Mouse (Mus musculus) left cerebral cortex, postnatal 14 days (tissue): Measurements from ENCODE around the gene Crebbp. TPM values are rescaled to one million over a fixed set of nuclear protein-coding genes. Genes with fewer than 3 reads are reported as not detected.
A peak's percentile ranks its signal among the peaks of the same experiment; 100 is the strongest.

Experiments
- DNase-seq, 2 experiments: peaks; one replicate each; pipeline ENCODE4 v3.0.0; 2021 to 2022; ENCODE audit warnings: low spot score in 2 of 2, mixed read lengths in 1 of 2
- intact Hi-C: fragments of 180-260 bp; cut with DNase I; formaldehyde crosslinking; loops from one replicate; pipeline ENCODE4 v1.15.1; 2025
- total RNA-seq, 2 experiments: library from RNA; stranded (reverse); gene quantifications; 2 replicates each; pipeline ENCODE4 v1.2.3; 2021

The Crebbp gene
- total RNA-seq, 2 experiments from 2014 or later = 79.0 to 86.1 TPM

DNA sequence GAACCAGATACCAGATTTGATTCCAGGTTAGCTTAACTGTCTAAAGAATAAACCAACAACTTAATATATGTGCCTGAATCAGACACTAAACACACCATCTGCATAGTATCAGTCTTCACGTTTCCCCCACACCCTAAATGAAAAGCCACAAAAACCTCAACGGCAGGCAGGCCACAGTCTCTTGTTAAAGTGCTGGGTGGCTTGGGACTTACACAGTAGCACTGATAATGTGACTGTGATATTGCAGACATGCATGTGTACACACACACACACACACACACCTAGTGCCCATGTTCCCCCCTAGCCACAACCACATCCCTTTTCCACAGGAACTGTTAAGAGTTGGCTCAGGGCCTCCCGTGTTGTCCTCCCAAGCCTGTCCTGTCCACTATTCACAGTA, 139.0 kb downstream of the Crebbp start:
- intact Hi-C loops = loop anchor here (5.0 kb wide), 1 partner anchor 137 kb away; the partner anchor contains the start of gene Crebbp

DNA sequence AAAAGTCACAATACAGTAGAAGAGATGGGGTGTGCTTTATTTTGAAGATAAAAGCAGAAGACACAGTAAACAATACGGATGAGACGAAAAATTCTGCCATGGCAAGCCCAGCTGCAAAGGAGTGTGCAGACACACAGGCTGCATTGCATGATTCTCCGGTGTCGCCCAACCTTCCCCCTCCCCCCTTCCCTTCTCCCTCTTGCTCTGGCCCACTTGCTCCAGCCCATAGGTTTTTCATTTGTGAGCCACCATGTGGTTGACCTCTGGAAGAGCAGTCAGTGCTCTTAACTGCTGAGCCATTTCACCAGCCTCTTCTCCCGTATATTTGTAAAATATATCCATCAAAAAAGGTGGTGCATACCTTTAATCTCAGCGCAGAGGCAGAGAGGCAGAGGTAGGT, 139.5 kb downstream of the Crebbp start:
- DNase-seq = no peak
- intact Hi-C loops = no loop called here

More for the DNA sequence above, 139.0 kb downstream of the Crebbp start:
- no peak for DNase-seq

DNA sequence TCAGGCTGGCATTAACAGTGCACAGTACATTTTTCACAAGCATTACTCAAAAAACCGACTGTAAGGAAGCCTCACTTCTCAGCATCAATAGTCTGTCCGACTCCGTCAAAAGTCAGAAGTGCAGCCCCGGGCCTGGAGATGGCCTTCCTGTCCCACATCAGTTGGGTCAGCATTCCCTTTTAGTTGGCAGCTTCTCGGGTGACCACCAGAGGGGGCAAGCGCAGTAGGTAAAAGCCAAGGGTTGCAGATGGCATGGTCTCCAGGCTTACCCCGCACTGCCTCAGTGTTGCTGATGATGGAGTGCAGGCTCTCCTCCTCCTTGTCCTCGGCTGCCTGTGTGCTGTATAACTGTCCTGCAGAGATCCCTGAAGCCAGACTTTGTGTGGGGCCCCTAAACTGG, 145.2 kb downstream of the Crebbp start:
- DNase-seq = peak; percentile 44 to 54
- intact Hi-C loops = loop anchor here (5.0 kb wide), 2 partner anchors 199 to 219 kb away; no protein-coding TSS in a partner anchor

DNA sequence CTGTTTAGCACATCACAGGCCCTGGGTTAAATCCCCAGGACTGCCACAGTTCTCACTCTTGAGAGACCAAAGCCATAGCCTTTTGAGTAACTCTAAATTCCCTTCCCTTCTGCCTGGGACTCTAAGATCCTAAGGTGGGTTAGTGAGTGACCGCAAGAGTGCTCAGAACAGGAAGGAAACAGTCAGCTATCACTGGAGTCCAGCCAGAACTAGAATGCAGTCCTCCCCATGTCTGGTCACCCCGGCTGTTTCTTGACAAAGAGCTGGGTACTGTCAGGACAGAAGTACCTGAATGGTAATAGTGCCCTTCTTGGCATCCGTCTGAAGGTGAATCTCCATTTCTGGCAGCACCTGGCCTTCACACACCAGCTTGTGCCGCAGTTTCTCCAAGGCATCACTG, 148.9 kb downstream of the Crebbp start:
- intact Hi-C loops = loop anchor here (5.0 kb wide), 2 partner anchors 202 to 222 kb away; no protein-coding TSS in a partner anchor
- no peak for DNase-seq

DNA sequence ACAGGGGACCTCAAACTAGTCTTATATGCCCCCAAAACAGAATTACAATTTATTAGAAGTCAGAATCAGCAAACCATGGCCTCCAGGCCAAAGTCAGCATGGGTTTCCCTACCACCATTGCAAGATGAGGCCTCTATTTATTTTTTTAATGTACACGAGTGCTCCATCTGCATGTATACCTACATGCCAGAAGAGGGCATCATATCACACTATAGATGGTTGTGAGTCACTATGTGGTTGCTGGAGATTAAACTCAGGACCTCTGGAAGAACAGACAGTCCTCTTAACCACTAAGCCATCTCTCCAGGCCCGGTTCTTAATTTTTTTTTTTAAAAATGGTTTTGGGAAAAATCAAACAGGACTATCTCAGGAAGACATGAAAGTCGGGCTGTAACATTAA, 160.0 kb downstream of the Crebbp start:
- intact Hi-C loops = no loop called here
- no peak for DNase-seq

DNA sequence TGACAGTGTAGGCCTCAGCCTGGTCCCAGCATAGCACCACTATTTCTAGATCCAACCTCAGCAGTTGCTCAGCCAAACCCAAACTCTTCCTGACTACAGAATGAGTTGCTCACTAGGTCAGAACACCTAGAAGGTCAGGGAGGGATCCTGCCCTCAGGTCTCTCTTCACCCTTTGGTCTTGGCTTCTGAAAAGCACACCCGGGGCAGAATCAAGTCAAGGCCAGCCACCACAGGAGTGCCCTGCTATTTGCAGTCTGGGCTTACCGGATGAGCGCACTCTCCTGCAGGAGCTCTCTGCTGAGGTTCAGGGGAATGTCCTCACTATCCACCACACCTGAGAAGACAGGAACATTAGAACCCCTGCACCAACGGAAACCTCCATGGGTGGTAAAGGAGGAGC, 161.2 kb downstream of the Crebbp start:
- DNase-seq = no peak
- intact Hi-C loops = no loop called here

DNA sequence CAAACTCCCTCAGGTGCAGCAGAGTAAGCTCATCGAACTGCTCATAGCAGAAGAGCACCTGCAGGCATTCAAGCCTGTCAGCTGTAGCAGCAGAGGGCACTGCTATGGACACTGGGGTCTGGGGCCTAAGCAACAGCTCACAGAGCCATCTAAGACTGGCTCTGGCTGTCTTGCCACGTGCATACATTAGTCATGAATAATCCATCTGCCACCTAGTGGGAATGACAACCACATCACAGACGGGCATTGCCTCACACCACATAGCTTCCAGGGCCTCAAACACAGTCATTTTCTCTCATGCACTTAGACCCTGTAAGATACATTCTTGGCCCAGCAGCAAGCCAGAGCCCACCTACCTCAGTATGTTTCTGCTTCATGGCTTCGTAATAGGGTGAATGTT, 168.3 kb downstream of the Crebbp start:
- DNase-seq = peak in 1 of 2 experiments; percentile 17
- intact Hi-C loops = no loop called here

DNA sequence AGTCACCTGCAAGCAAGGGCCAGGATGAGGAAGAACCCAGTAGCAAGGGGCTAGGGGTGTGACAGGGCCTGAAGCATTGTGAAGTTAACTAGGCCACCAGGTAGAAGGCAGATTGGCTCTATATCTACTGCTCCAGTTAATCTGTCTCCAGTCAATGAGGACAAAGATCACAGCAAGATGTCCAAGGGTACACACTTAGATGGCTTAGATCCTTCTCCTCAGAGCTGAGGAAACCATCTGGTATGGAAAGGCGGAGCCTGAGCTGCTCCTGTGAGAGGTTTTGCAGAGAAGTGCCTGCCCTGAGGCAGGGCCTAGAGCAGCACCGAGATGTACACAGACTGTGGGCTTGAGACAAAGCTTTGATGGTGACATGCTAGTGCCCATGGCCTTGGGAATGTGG, 169.7 kb downstream of the Crebbp start:
- no peak for DNase-seq
- intact Hi-C loops = no loop called here

DNA sequence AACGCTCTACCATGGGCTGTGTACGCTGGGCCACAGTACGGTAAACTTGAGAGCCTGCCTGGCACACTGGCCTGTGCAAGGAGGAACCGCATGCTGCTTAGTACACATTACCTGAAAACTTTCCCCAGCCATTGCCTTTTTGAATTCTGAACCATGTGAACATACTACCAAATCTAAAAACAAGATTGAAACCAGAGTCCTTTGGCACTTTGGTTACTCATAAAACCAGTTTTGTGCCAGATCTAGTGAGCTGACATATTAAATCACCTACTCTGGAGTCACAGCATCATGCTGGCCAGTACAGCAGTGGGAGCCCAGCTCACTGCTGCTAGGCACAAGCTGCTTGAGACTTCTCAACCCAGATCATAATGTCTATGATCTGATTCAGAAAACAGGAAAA, 172.2 kb downstream of the Crebbp start:
- intact Hi-C loops = no loop called here
- DNase-seq = no peak

DNA sequence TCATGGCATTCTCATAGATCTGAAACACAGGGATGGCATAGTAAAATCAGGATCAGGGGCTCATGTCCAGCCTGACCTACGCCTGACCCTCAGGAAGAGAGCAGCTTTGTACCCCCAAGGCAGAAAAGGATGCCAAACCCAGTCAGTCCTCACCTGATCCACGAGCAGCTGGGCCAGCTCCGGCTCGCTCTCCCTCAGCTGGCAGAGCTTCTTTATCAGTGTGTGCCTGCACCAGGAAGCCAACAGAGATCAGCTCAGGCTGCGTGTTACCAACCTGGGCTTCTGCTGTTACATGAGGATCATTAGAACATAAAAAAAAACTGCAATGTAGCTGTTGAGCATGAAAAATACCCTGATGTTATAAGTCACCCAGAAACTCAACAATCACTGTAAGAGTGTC, 173.6 kb downstream of the Crebbp start:
- DNase-seq = no peak
- intact Hi-C loops = no loop called here

DNA sequence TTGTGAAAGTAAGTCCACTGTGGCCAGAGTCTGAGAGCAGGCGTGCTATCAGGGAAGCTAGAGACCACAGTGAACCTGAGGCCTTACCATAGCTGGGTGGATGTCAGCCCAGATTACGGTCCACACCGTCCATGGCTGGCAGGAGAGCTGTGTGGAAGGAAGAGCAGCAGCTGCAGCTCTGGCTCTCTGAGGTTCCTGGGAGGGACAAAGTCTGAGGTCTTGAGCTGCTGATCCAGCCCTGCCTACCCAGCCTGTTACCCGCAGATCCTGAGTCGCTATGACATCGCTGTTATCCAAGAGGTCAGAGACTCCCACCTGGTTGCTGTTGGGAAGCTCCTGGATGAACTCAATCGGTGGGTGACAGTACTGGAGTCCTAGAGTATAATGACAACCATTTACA, 176.1 kb downstream of the Crebbp start:
- no peak for DNase-seq
- intact Hi-C loops = no loop called here

DNA sequence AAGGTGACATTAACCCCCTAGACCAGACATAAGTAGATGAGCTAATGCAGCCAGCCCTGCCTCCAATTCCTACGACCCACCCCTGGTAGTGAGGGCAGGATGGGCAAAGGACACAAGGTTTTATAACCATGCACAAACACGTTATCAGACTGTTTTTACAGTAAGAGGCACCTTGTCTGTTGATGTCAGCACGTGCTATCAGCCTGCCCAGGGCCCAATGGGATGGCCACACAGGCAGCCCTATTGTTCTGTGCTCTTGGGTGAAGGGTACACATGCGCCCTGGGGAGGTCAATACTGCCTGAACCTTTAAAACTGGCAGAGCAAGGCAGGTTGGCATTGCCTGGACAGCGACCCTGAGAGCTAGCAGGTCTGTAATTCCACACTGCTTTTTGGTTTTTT, 177.0 kb downstream of the Crebbp start, which contains the start of gene Dnase1:
Dnase1 (plus strand) TSS at position 136 of the 400 bp plus-strand sequence.
- intact Hi-C loops = no loop called here
- no peak for DNase-seq

DNA sequence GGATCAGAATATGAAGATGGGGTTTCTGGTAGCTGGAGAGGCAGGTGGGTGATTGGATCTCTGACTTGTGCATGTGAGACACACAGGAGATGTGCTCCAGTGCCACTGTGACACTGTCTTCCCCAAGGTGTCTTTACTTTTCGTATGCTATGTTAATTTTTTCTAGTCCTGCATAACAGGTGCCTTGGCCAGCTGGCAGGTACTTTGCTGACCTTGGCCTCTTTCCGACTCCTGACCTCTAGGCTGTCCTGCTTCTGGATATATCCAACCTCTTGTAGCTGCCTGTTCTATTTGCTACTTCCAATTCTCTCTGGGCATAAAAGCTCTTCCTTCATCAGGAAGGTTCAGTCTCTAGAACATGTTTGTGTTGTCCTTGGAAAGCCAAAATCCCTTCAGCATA, 178.2 kb downstream of the Crebbp start:
- no peak for DNase-seq
- intact Hi-C loops = no loop called here

DNA sequence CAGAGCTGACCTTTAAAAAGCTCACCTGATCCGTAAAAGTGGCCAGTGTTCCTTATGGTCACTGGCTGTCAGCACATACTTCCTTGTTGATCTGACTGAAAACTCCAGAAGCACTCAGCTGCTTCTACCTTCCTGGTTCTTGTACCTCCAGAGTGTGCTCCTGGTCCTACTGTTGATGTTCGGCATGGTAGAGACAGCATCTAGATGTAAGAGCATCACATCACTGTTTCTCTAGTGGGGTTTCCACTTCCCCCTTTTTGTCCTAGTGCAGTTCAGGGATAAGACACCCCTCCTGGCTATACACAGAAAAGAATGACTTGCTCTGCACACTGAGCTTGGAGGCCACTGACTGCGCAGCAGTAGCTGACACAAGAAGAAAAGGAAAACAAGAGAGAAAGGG, 179.3 kb downstream of the Crebbp start:
- intact Hi-C loops = no loop called here
- no peak for DNase-seq

DNA sequence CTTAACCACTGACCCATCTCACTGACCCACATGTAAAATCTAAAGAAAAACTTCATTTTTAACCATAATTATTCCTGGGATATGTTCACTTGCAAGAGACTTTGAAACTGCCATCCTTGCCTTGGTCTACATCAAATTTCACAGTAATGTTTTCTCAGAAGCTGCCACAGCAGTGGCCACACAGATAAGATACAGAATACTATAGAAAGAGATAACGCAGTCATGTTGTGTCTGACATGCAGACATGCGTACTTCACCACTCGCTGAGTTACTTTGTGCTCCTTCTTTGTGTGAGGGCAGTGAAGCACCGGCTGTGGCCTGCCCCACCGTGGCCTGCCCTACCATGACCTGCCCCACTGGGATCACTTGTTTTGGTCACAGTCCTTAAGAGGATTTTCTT, 179.8 kb downstream of the Crebbp start:
- intact Hi-C loops = no loop called here
- DNase-seq = no peak

DNA sequence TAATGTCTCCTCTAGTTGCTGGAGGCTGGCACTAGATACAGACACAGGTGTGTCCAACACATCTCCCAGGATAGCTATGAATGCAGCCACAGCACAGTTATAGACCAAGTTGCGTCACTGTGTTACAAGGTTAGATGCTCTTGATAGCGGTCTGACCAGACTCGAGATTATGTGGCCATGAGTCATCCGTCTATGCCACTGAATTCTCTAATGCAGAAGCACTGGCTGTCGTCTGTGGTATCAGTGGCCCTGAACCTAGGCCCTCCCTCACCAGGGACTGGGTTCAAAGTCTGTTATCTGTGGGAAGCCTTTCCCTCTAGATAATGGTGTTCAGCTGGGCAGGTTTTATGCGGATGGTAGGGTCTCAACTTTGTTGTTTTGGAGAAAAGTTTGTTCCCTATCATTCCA, 181.5 kb downstream of the Crebbp start:
- DNase-seq = no peak
- intact Hi-C loops = no loop called here

DNA sequence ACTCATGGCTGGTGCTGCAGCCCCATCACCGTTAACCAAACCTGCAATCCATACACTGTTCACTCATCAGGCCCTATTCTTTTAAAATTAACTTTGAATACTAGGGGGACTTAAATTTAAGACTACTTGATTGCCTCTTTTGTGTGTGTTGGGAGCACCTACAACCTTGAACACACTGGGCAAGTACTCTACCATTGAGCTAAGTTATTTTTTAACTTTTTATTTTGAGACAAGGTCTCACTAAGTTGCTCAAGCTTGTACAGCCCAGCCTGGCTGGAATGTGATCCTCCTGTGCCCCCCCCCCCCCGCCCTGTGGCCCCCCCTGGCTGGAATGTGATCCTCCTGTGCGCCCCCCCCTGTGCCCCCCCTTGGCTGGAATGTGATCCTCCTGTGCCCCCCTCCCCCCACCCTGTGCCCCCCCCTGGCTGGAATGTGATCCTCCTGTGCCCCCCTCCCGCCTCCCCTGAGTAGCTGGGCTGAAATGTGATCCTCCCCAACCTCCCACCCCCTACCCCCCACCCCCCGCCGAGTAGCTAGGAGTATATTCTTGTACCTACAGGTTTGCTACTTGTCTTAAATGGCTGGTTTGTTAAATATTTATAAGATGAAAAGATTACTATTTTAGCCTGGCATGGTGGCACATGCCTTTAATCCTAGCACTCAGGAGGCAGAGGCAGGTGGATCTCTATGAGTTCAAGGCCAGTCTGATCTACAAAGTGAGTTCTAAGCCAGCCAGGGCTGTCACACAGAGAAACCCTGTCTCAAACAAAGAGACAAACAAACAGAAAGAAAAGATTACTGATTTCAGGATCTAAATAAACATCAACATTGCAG, 182.1 kb downstream of the Crebbp start:
- DNase-seq = no peak
- intact Hi-C loops = no loop called here
